Mouse (Mus musculus) G1E (cell line): Measurements from ENCODE around the gene Nlrp4f.

ENCODE experiments used
- CTCF ChIP-seq: IDR thresholded peaks from 2 replicates; pipeline ENCODE4 v1.5.1; 2012; ENCODE audit warnings: low read depth, low read length, inconsistent platforms, mixed read lengths
- GATA1 ChIP-seq: IDR thresholded peaks from 2 replicates; pipeline ENCODE4 v1.6.1; 2012; ENCODE audit warnings: borderline replicate concordance, low read length, inconsistent platforms, mixed read lengths

- TF ChIP-seq GATA1, result no peak
- no peak for TF ChIP-seq CTCF
Observed at GRCm38 (mm10) chr13:65226657-65227056, 20.9 kb upstream of the Nlrp4f start.
